Mouse (Mus musculus): ENCODE data around the gene Gm30191.
A peak's percentile ranks its signal among the peaks of the same experiment; 100 is the strongest.

Gm30191 gene

GRCm38 (mm10) chr4:134287168-134287564 lies 40.4 kb downstream of the Gm30191 start:
- DNase-seq (ENCODE audit: low read depth), result peak; percentile 88

DNA sequence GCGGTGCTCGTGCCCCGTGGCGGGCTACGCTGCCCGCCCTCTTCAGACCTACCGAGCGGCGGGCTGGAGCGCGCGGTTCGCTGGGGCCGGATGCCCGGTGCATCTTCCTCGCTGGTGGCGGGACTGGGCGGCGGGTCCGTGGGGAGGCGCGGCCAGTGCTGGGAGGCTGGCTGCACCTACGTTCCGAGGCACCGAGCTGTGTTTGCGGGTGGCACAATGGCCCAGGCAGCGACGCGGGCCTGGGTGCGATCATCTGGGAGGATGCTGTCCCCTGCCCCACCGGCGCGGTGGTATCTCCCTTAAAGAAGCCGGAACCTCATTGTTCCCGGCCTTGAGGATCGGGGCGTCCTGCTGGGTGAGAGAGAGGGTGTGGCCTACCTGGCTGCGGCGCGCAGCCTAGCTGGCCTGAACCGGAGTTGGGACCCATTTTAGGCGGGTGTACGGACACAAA lies 40.9 kb downstream of the Gm30191 start, which contains the start of gene Pdik1l:
TSS of gene Pdik1l (minus strand) at position 321 of the 451 bp plus-strand sequence.
- peak; percentile 91 for DNase-seq (ENCODE audit: low read depth)

GRCm38 (mm10) chr4:134288397-134289256 lies 41.9 kb downstream of the Gm30191 start:
- DNase-seq (ENCODE audit: low read depth), result peak; percentile 85

- peak; percentile 78 for DNase-seq (ENCODE audit: low read depth)
Measured at GRCm38 (mm10) chr4:134292067-134292466, 45.3 kb downstream of the Gm30191 start.

DNA sequence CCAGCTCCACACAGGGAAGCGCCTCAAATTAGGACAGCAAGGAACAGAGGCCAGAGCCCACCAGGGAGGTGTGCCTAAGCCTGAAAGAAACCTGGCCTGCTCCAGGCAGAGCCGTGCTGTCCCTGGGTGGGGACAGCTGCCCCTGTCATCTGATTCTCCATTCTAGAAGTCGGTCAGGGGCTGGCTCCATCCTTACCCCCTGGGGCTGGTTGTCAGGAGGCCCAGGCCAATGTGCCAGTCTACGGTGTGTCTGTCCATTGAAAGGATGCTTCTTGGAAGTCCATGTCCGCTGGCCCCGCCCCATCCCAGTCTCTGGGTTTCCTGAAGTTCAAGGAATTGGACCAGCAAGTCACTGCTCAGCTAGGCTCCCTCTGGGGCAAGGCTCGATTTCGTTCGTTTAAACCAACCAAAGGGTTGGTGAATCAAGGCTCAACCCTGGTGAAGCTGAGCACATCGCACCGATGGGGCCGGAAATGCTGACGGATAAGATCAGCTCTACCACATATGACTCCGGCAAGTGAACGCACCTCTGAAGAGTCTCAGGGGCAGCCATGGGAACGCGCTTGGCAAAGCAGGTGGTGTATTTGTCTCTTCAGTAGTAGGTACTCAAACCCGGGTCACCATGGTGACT lies 46.4 kb downstream of the Gm30191 start:
- peak; percentile 59 for DNase-seq (ENCODE audit: low read depth)

DNA sequence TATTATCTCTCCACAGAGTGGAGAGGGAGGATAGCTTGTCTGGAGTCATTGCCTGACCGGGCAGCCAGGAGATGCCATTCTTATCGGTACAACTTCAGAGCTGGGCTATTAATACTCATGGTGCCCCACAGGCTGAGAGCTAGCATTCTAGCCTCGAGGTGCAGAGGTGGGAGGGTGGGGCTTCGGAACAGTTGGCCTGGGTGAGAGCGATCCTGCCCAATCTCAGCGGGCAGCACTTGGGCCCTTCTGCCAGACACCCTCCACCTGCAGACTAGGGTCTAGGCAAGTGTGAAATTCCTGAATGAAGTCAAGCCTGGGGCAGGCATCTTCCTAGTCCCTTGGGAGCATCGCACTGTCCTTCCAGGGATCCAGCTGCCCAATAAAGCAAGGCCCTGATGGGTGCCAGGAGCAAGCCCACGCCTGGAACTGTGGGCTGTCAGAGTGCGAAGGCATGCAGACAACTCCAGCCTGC lies 47.0 kb downstream of the Gm30191 start:
- no peak for DNase-seq (ENCODE audit: low read depth)

- DNase-seq (ENCODE audit: low read depth), result peak; percentile 55
Measured at GRCm38 (mm10) chr4:134296096-134296495, 49.4 kb downstream of the Gm30191 start.

- peak; percentile 31 for DNase-seq (ENCODE audit: low read depth)
Measured at GRCm38 (mm10) chr4:134296523-134296922, 49.8 kb downstream of the Gm30191 start.

DNA sequence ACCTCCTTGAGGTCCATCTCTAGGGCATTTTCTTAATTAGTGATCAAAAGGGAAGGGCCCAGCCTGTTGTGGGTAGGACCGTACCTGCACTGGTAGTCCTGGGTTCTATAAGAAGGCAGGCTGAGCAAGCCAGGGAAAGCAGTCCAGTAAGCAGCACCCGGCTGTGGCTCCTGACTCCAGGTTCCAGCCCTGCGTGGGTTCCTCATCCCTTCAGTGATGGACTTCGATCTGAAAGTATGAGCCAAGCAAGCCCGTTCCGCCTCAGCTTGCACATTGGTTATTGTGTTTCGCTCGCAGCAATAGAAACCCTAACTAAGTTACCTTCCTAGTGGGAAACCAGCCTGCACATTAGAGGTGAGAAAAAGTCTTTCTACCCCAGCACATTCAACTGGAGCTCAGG lies 50.6 kb downstream of the Gm30191 start:
- DNase-seq (ENCODE audit: low read depth), result no peak

DNA sequence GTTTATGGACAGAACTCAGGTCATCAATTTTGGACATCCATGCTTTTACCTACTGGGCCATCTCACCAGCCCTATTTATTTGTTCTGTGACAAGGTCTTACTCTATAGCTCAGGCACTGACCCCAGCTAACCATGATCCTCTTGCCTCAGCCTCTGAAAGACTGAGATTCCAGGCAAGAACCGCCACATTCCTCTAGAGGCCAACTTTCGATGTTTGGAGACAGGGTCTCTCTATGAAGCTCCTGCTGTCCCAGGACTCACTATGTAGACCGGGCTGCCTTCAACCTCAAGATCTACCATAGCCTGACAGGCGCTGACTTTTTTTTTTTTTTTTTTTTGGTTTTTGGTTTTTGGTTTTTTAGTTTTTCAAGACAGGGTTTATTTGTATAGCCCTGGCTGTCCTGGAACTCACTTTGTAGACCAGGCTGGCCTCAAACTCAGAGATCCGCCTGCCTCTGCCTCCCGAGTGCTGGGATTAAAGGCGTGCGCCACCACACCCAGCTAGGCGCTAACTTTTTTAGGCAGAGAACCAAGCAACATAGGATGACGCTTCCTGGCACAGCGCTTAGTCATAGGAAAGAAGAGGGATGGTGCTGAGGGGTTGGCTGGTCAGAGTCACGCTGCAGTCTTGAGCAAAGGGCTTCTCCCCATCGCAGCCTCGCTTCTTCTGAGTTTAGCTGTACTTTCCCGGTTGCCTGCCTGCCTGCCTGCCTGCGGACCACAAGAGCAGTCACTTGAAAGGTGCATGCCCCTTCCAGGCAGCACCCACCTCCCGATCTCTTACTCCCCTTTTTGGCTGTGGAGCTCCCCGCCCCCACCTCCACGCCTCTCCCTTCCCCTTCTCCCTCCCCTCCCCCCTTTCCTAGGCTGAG lies 52.1 kb downstream of the Gm30191 start:
- DNase-seq (ENCODE audit: low read depth), result peak; percentile 61

- peak; percentile 12 for DNase-seq (ENCODE audit: low read depth)
Measured at GRCm38 (mm10) chr4:134299498-134299810, 52.7 kb downstream of the Gm30191 start.
